Mouse (Mus musculus): ENCODE measurements around the gene Adgrg6.

The Adgrg6 gene

GRCm38 (mm10) chr10:14385574-14385973 lies 159.9 kb downstream of the Adgrg6 start:
- no peak for DNase-seq

- no peak for DNase-seq
Observed at GRCm38 (mm10) chr10:14365065-14365589, 180.3 kb downstream of the Adgrg6 start.

GRCm38 (mm10) chr10:14363226-14363625 lies 182.2 kb downstream of the Adgrg6 start:
- no peak for DNase-seq

DNA sequence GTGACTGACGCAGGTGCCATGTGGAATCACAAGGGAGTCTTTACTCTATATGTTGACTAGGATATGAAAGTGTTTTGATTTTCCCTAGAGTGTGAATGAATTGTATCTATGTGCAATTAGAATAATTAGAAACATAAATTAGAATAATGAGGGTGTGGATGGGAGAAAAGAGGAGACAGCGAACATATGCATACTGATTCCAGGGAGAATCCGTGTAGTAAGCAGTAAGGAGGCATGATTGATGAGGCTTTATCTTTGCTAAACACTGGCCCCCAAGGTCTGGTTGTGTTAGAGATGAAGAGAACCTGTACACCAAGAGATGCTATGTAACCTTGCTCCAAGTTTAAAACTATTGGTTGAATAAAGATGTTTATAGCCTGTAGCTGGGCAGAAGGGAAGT lies 187.2 kb downstream of the Adgrg6 start:
- DNase-seq: no peak
